ENCODE assay signal across 22 mouse cellular contexts in genomic region chr17:31927895-31928626, GRCm38 (mm10).
A peak's percentile ranks its signal among the peaks of the same experiment; 100 is the strongest.
DNase-seq lines count a peak whose midpoint lies in the region; ATAC-seq lines count a peak whose summit lies in the region.
"Had no signal": no experiment of that assay in that cellular context is flagged by ENCODE, and none has a peak within 500 bp of the region (broad histone marks: within the 10 kb centered on the region; RNA-seq: fewer than 3 reads in every experiment).

No protein-coding gene starts in this region.

- H3K4me1 ChIP-seq in forebrain, embryonic 15.5 days = peaks cover 14% of the 10 kb centered on the region
- H3K4me1 ChIP-seq in forebrain, embryonic 12.5 days = peaks cover 16% of the 10 kb centered on the region; the same call in 1 of the 2 replicates
- H3K4me1 ChIP-seq in liver, embryonic 11.5 days (replicated peaks; ENCODE audit: control insufficient read depth, insufficient read depth, low read length) = peaks cover 8% of the 10 kb centered on the region; the same call in 1 of the 2 replicates

- peak; percentile 22 to 43 for DNase-seq in left cerebral cortex, postnatal 14 days (ENCODE audit: low spot score in 2 of 2)
- no peak for DNase-seq in left cerebral cortex, postnatal 10 days (ENCODE audit: extremely low spot score in 1 of 2, low spot score in 2 of 2)
- peak; percentile 63 for DNase-seq in brain, adult 2 months (ENCODE audit: low read depth, low spot score)
- peak; percentile 30 for DNase-seq in layer of hippocampus, adult 9-11 months
- no peak for DNase-seq in liver, embryonic 11.5 days (ENCODE audit: low spot score)
- DNase-seq in T-cell, adult 2 months (ENCODE audit: low spot score) = no peak
- DNase-seq: B cell, adult 2 months; cerebellum, adult 11 months; cerebellum, postnatal 14 days; gastrocnemius, postnatal 14 days; heart, adult 2 months; kidney, adult 8-10 months; kidney, postnatal 25 days; lung, postnatal 36 days; spleen, adult 18-20 months had no signal

- 75% methylated on average over 10 of the region's 10 CpGs for WGBS in forebrain, embryonic 15.5 days
- 86% methylated on average over 10 of the region's 10 CpGs for WGBS in forebrain, embryonic 12.5 days
- WGBS in liver, embryonic 11.5 days = 82% methylated on average over 10 of the region's 10 CpGs

- H3K4me2 ChIP-seq in forebrain, embryonic 15.5 days (replicated peaks) = no peak overlapping the region
- H3K4me2 ChIP-seq in forebrain, embryonic 12.5 days = no peak overlapping the region
- H3K4me2 ChIP-seq in liver, embryonic 11.5 days = no peak overlapping the region
- H3K4me2 ChIP-seq: hindbrain, embryonic 12.5 days; neural tube, embryonic 15.5 days; stomach, embryonic 15.5 days had no signal

- H3K36me3 ChIP-seq in forebrain, embryonic 15.5 days = no peaks in the 10 kb centered on the region
- H3K36me3 ChIP-seq in forebrain, embryonic 12.5 days (replicated peaks) = no peaks in the 10 kb centered on the region
- no peaks in the 10 kb centered on the region for H3K36me3 ChIP-seq in liver, embryonic 11.5 days (ENCODE audit: control insufficient read depth, insufficient read depth, low read length)
- H3K36me3 ChIP-seq: hindbrain, embryonic 12.5 days; neural tube, embryonic 15.5 days; stomach, embryonic 15.5 days had no signal

- no peak overlapping the region for H3K4me3 ChIP-seq in forebrain, embryonic 15.5 days
- no peak overlapping the region for H3K4me3 ChIP-seq in forebrain, embryonic 12.5 days (replicated peaks)
- no peak overlapping the region for H3K4me3 ChIP-seq in liver, embryonic 11.5 days (ENCODE audit: low read depth, low read length)
- H3K4me3 ChIP-seq: heart, adult 2 months; hindbrain, embryonic 12.5 days; left cerebral cortex, adult 2 months; neural tube, embryonic 15.5 days; stomach, embryonic 15.5 days had no signal

- H3K27me3 ChIP-seq in forebrain, embryonic 15.5 days = no peaks in the 10 kb centered on the region
- no peaks in the 10 kb centered on the region for H3K27me3 ChIP-seq in forebrain, embryonic 12.5 days
- no peaks in the 10 kb centered on the region for H3K27me3 ChIP-seq in liver, embryonic 11.5 days (replicated peaks; ENCODE audit: control insufficient read depth, insufficient read depth, low read length)
- H3K27me3 ChIP-seq: hindbrain, embryonic 12.5 days; neural tube, embryonic 15.5 days; stomach, embryonic 15.5 days had no signal

- peak; percentile 81 for ATAC-seq in forebrain, embryonic 15.5 days (replicated peaks)
- ATAC-seq in forebrain, embryonic 12.5 days (ENCODE audit: low FRiP score) = no peak
- no peak for ATAC-seq in liver, embryonic 11.5 days (replicated peaks; ENCODE audit: low FRiP score)
- ATAC-seq: inflammation-experienced regulatory T-cells, adult 6 months had no signal

- no peaks in the 10 kb centered on the region for H3K9me3 ChIP-seq in forebrain, embryonic 15.5 days
- no peaks in the 10 kb centered on the region for H3K9me3 ChIP-seq in forebrain, embryonic 12.5 days
- H3K9me3 ChIP-seq in liver, embryonic 11.5 days (ENCODE audit: control insufficient read depth, low read length) = no peaks in the 10 kb centered on the region
- H3K9me3 ChIP-seq: hindbrain, embryonic 12.5 days; neural tube, embryonic 15.5 days; stomach, embryonic 15.5 days had no signal

- peak overlapping the region; percentile 62 for H3K27ac ChIP-seq in forebrain, embryonic 15.5 days (replicated peaks)
- no peak overlapping the region for H3K27ac ChIP-seq in forebrain, embryonic 12.5 days
- no peak overlapping the region for H3K27ac ChIP-seq in liver, embryonic 11.5 days (ENCODE audit: low read depth, low read length)
- H3K27ac ChIP-seq: heart, adult 2 months; hindbrain, embryonic 12.5 days; left cerebral cortex, adult 2 months; neural tube, embryonic 15.5 days; stomach, embryonic 15.5 days had no signal

- intact Hi-C loops in left cerebral cortex, postnatal 14 days (cut with DNase I) = no loop called here
- intact Hi-C loops in left cerebral cortex, postnatal 10 days (cut with DNase I) = no loop called here

- H3K9ac ChIP-seq in forebrain, embryonic 15.5 days (replicated peaks) = no peak overlapping the region
- no peak overlapping the region for H3K9ac ChIP-seq in forebrain, embryonic 12.5 days
- H3K9ac ChIP-seq in liver, embryonic 11.5 days (ENCODE audit: low read depth, low read length) = no peak overlapping the region
- H3K9ac ChIP-seq: hindbrain, embryonic 12.5 days; neural tube, embryonic 15.5 days; stomach, embryonic 15.5 days had no signal

Comparison
In these comparisons a context has a peak if more than half of its experiments do, and no peak if none do; other contexts are left out.
1. DNase-seq: peak in left cerebral cortex, postnatal 14 days (2 of 2), brain, adult 2 months (single experiment) and layer of hippocampus, adult 9-11 months (single experiment); none in left cerebral cortex, postnatal 10 days (0 of 2), liver, embryonic 11.5 days (single experiment) and T-cell, adult 2 months (single experiment).